Mouse (Mus musculus): ENCODE measurements around the gene Vmn2r23. TPM values are rescaled to one million over a fixed set of nuclear protein-coding genes. Genes with fewer than 3 reads are reported as not detected.
"Not testable (repeated sequence)": the region's sequence is repeated elsewhere in the genome, so short reads cannot be mapped to it uniquely, and the experiment has no call there.

Gene Vmn2r23
- not detected in 2 replicates for polyA plus RNA-seq (2016; fragmentation: Nextera tagmentation; extraction: Ambion mirVana)

DNA sequence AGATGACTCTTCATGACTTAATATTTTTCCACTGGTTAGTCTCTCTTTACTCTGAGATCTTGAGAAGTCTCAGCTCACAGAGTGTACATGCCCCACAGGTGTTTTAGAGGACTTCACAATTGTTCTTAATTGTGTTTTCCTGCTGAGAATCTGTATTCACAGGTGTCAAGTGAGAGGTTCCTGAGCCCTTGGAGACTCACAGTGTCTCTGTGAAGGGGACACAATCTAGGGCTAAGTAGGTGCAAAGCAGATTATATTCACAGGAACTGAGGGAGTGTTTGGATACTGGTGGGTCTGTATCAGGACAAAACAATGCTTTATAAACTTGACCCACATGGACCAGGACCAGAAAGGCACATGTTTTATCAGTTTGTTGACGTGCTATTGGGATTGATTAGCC is at the start of gene Vmn2r23:
Gene Vmn2r23, plus strand, starts transcription at position 301 of the 400 bp plus-strand sequence.
- Histone ChIP-seq H3K27ac (no peak within 1 kb of the TSS), H3K9ac (no peak within 1 kb of the TSS), H3K36me3 (no peaks in the 10 kb centered on the region), H3K4me3 (no peak within 1 kb of the TSS), H3K27me3 (no peaks in the 10 kb centered on the region), H3K9me3 (replicated peaks) (no peaks in the 10 kb centered on the region), H3K4me1 (no peaks in the 10 kb centered on the region), H3K4me2 (replicated peaks) (no peak within 1 kb of the TSS)
- no peak for ATAC-seq (ENCODE audit: low FRiP score)
- 73% methylated on average over 1 of the region's 1 CpGs for WGBS

DNA sequence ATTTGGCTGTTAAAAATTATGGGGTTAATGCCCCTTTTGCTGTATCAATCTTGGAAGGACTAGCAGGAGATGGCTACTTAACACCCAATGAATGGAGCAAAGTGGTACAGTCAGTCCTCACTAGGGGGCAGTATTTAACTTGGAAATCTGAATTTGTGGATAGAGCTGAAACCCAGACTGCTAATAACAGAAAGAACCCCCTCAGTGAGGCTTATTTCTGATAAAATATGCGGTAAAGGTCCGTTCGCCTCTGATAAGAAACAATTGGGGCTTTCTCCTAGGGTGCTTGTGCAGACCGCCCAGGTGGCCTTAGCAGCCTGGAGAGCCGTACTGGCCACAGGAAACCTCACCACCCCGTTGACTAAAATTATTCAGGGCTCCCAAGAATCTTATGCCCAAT is 45.4 kb upstream of the Vmn2r23 start:
- 65% methylated on average over 6 of the region's 6 CpGs for WGBS
- H3K27me3 ChIP-seq: no peaks in the 10 kb centered on the region
- no peak overlapping the region for H3K27ac ChIP-seq
- no peak overlapping the region for H3K9ac ChIP-seq
- no peaks in the 10 kb centered on the region for H3K9me3 ChIP-seq (replicated peaks)
- H3K4me2 ChIP-seq (replicated peaks): no peak overlapping the region
- ATAC-seq (ENCODE audit: low FRiP score): no peak
- no peaks in the 10 kb centered on the region for H3K36me3 ChIP-seq
- H3K4me3 ChIP-seq: no peak overlapping the region
- no peaks in the 10 kb centered on the region for H3K4me1 ChIP-seq

DNA sequence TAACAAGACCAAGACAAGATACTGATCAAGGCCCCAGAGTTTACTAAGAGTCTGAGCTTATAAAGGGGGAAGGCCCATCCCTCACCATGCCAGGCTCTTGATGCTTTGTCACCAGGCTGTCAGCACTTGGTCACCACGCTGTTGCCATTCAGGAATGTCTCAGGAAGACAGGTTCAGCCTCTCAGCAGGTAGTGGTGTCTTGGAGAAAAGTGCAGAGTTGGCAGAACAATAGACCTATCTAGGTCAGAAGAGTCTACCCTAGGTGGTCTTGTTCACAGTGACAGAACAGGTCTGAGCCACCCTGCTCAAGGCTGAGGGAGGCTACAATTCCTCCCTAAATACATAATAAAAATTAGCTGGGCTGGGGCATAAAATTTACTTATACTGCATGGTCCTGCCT is 5.8 kb upstream of the Vmn2r23 start:
- not testable (repeated sequence) for H3K4me1 ChIP-seq; H3K36me3 ChIP-seq; H3K27me3 ChIP-seq; H3K9me3 ChIP-seq (replicated peaks); H3K27ac ChIP-seq; H3K4me2 ChIP-seq (replicated peaks); H3K9ac ChIP-seq; H3K4me3 ChIP-seq
- WGBS: 38% methylated on average over 1 of the region's 1 CpGs
- peak; percentile 26; the same call in 1 of the 2 replicates for ATAC-seq (ENCODE audit: low FRiP score)

DNA sequence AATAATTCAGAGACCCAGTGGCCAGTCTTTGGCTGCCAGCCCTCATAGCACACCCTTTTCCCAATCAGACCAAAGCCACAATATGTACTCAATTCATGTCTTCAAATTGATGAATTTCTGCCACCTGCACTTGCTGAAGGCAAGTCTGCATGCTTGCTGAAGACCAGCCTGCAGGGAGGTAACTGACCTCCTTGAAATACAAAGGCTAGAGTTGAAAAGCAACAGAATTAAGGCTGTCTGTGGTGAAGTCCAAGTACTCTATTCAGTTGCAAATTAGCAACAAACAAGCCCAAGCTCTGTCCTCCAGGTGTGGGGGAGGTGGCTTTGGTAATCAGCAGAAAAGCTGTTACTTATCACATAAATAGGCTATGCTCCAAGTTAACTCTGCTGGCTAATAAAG is 5.3 kb upstream of the Vmn2r23 start:
- no peak overlapping the region for H3K9ac ChIP-seq

DNA sequence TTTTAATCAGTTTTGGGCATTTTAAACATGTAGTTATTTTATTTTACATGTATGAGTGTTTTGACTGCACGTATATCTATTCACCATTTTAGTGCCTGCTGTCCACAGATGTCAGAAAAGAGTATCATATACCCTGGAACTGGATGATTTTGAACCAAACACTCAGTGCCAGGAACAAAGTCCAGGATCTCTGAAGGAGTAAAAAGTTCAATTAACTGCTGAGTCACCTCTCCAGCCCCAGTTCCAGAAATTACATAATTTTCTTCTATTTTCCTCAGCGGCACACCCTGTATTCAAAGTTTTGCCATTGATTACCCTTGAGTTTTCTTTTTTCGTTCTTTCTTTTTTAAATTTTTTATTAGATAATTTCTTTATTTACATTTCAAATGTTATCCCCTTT is 67.6 kb downstream of the Vmn2r23 start:
- Histone ChIP-seq H3K36me3 (no peaks in the 10 kb centered on the region), H3K4me1 (no peaks in the 10 kb centered on the region), H3K9ac (no peak overlapping the region), H3K9me3 (replicated peaks) (no peaks in the 10 kb centered on the region), H3K4me3 (no peak overlapping the region), H3K27ac (no peak overlapping the region), H3K4me2 (replicated peaks) (no peak overlapping the region), H3K27me3 (no peaks in the 10 kb centered on the region)
- no peak for ATAC-seq (ENCODE audit: low FRiP score)
- 84% methylated on average over 3 of the region's 3 CpGs for WGBS

More for the DNA sequence above, 5.3 kb upstream of the Vmn2r23 start:
- Histone ChIP-seq H3K4me1 (no peaks in the 10 kb centered on the region), H3K27me3 (no peaks in the 10 kb centered on the region), H3K4me2 (replicated peaks) (no peak overlapping the region), H3K27ac (no peak overlapping the region), H3K9me3 (replicated peaks) (no peaks in the 10 kb centered on the region), H3K4me3 (no peak overlapping the region), H3K36me3 (no peaks in the 10 kb centered on the region)
- peak; percentile 63; the same call in 1 of the 2 replicates for ATAC-seq (ENCODE audit: low FRiP score)

DNA sequence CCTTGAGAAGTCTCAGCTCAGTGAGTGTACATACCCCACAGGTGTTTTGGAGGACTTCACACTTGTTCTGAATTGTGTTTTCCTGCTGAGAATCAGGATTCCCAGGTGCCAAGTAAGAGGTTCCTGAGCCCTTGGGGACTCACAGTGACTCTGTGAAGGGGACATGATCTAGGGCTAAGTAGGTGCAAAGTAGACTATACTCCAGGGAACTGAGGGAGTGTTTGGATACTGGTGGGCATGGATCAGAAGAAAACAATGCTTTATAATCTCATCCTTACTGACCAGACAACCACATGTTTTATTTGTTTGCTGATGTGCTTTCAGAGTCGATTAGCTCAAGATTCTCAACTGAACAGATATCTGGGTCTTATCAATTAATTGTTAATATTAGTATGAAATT is 76.1 kb downstream of the Vmn2r23 start, which contains the start of gene Vmn2r24:
Gene Vmn2r24, plus strand, starts transcription at position 301 of the 400 bp plus-strand sequence.
- Histone ChIP-seq H3K36me3 (no peaks in the 10 kb centered on the region), H3K4me2 (replicated peaks) (no peak within 1 kb of the TSS), H3K27ac (no peak within 1 kb of the TSS), H3K4me1 (no peaks in the 10 kb centered on the region), H3K9ac (no peak within 1 kb of the TSS), H3K4me3 (no peak within 1 kb of the TSS), H3K9me3 (replicated peaks) (no peaks in the 10 kb centered on the region), H3K27me3 (no peaks in the 10 kb centered on the region)
- 60% methylated on average over 1 of the region's 1 CpGs for WGBS
- ATAC-seq (ENCODE audit: low FRiP score): no peak

DNA sequence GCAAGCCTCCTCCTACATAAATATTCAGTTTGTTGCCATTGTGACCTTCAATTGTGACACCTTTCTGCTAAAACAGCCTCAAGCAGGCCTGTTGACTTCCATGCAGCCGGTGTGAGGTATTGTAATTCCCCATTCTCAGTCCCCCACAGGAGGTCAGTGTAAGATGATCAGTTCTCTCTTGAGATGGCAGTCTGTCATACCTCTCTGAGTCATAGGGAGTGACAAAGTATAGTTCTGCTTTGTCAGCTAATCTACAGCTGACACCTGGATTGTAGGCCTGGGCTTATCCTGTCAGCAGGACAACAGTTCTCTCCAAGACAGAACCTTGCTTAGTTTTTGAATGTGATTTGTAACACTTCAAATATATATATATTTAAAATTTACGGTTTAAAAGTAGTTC is 82.4 kb downstream of the Vmn2r23 start:
- no peak for ATAC-seq (ENCODE audit: low FRiP score)
- Histone ChIP-seq H3K4me1 (no peaks in the 10 kb centered on the region), H3K27me3 (no peaks in the 10 kb centered on the region), H3K4me3 (no peak overlapping the region), H3K27ac (no peak overlapping the region), H3K9ac (no peak overlapping the region), H3K4me2 (replicated peaks) (no peak overlapping the region), H3K9me3 (replicated peaks) (no peaks in the 10 kb centered on the region), H3K36me3 (no peaks in the 10 kb centered on the region)
- WGBS: 69% methylated on average over 2 of the region's 2 CpGs

DNA sequence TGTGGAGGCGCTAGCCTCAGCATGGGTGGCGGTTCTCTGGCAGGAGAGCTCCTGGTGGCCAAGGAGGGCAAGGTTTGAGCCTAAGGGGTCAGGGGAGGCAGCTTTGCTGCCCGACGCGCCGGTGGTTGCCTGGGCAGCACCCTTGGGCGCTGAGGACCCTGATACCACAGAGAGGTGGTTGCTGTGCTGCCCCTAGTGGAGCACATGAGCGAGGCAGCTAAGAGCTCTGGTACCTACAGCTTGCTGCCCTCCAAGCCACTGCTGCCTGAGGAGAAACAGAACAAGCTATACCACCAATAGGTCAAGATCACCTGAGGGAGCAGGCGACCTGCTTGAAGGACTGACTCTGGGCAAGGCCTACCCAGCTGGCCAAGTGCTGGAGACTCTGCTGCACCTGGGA is 91.3 kb downstream of the Vmn2r23 start:
- no peaks in the 10 kb centered on the region for H3K27me3 ChIP-seq
- no peak for ATAC-seq (ENCODE audit: low FRiP score)
- no peak overlapping the region for H3K9ac ChIP-seq
- no peaks in the 10 kb centered on the region for H3K9me3 ChIP-seq (replicated peaks)
- no peaks in the 10 kb centered on the region for H3K36me3 ChIP-seq
- 38% methylated on average over 9 of the region's 9 CpGs for WGBS
- no peak overlapping the region for H3K4me2 ChIP-seq (replicated peaks)
- no peak overlapping the region for H3K27ac ChIP-seq
- no peaks in the 10 kb centered on the region for H3K4me1 ChIP-seq
- no peak overlapping the region for H3K4me3 ChIP-seq

Other genes with a start within 250 kb of the Vmn2r23 start
- not detected in 2 replicates for gene Vmn2r21, start 169.3 kb upstream of the Vmn2r23 start, polyA plus RNA-seq (2016; fragmentation: Nextera tagmentation; extraction: Ambion mirVana)
- not detected in 2 replicates for gene Vmn2r22, start 51.9 kb upstream of the Vmn2r23 start, polyA plus RNA-seq (2016; fragmentation: Nextera tagmentation; extraction: Ambion mirVana)
- gene Vmn2r24, start 76.2 kb downstream of the Vmn2r23 start, polyA plus RNA-seq (2016; fragmentation: Nextera tagmentation; extraction: Ambion mirVana): not detected in 2 replicates
- not detected in 2 replicates for gene Vmn2r25, start 150.8 kb downstream of the Vmn2r23 start, polyA plus RNA-seq (2016; fragmentation: Nextera tagmentation; extraction: Ambion mirVana)

Data from hindbrain, embryonic 12.5 days (tissue).